ENCODE assay signal across 10 mouse cellular contexts in the genomic region with DNA sequence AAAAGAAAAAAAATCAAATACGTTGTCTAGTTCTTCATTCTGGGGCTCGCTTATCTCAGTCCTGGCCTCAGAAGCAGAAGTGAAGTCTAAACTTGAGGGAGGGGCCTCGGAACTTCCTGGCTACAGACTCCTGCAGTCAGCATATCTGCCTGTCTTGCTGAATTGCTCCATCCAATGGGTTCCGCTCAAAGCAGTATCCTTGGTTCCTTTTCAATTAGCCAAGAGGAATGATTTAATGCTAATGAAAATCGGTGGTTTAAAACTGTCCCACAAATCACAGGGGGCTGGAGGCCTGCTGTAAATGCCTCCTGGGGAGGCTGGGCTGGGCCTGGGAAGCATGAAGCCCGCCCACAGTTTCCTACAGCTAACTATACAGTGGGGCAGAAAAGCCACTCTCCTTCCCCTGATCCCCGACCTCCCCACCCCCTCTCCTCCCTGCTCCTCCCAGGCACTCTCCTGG. TPM values are rescaled to one million over a fixed set of nuclear protein-coding genes. Genes with fewer than 3 reads are reported as not detected.
DNase-seq lines count a peak whose midpoint lies in the region; ATAC-seq lines count a peak whose summit lies in the region.
"Had no signal": no experiment of that assay in that cellular context is flagged by ENCODE, and none has a peak within 500 bp of the region (broad histone marks: within the 10 kb centered on the region; RNA-seq: fewer than 3 reads in every experiment).

No protein-coding gene starts in this region.

- no peak overlapping the region for H3K9ac ChIP-seq in embryonic facial prominence, embryonic 14.5 days (ENCODE audit: low read depth, low read length)
- no peak overlapping the region for H3K9ac ChIP-seq in liver, embryonic 15.5 days

- no peaks in the 10 kb centered on the region for H3K36me3 ChIP-seq in embryonic facial prominence, embryonic 14.5 days (ENCODE audit: control insufficient read depth, insufficient read depth, low read length)
- no peaks in the 10 kb centered on the region for H3K36me3 ChIP-seq in embryonic facial prominence, embryonic 10.5 days (replicated peaks)
- H3K36me3 ChIP-seq in liver, embryonic 15.5 days (replicated peaks): no peaks in the 10 kb centered on the region

- 10% methylated on average over 7 of the region's 7 CpGs for WGBS in embryonic facial prominence, embryonic 14.5 days
- WGBS in embryonic facial prominence, embryonic 10.5 days: 9% methylated on average over 7 of the region's 7 CpGs
- WGBS in liver, embryonic 15.5 days (ENCODE audit: insufficient replicate concordance): 10% methylated on average over 7 of the region's 7 CpGs

- no peak overlapping the region for H3K4me2 ChIP-seq in embryonic facial prominence, embryonic 14.5 days (ENCODE audit: low read depth, low read length)
- H3K4me2 ChIP-seq in liver, embryonic 15.5 days: no peak overlapping the region

- no peak for ATAC-seq in embryonic facial prominence, embryonic 14.5 days (ENCODE audit: low read depth)
- ATAC-seq in liver, embryonic 15.5 days (ENCODE audit: insufficient read depth): peak; percentile 44; the same call in 1 of the 2 replicates

- H3K27me3 ChIP-seq in embryonic facial prominence, embryonic 14.5 days (replicated peaks; ENCODE audit: control insufficient read depth, insufficient read depth, low read length): no peaks in the 10 kb centered on the region
- H3K27me3 ChIP-seq in embryonic facial prominence, embryonic 10.5 days (replicated peaks; ENCODE audit: low read depth, poor library complexity, severe bottlenecking): peaks cover 13% of the 10 kb centered on the region
- no peaks in the 10 kb centered on the region for H3K27me3 ChIP-seq in liver, embryonic 15.5 days

- H3K9me3 ChIP-seq in embryonic facial prominence, embryonic 14.5 days (ENCODE audit: control insufficient read depth, low read length): no peaks in the 10 kb centered on the region
- H3K9me3 ChIP-seq in embryonic facial prominence, embryonic 10.5 days: no peaks in the 10 kb centered on the region
- H3K9me3 ChIP-seq in liver, embryonic 15.5 days (replicated peaks): no peaks in the 10 kb centered on the region

- H3K4me3 ChIP-seq in embryonic facial prominence, embryonic 14.5 days (ENCODE audit: low read depth, low read length): no peak overlapping the region
- no peak overlapping the region for H3K4me3 ChIP-seq in embryonic facial prominence, embryonic 10.5 days
- no peak overlapping the region for H3K4me3 ChIP-seq in liver, embryonic 15.5 days (replicated peaks)

- H3K27ac ChIP-seq in embryonic facial prominence, embryonic 14.5 days (replicated peaks; ENCODE audit: low read depth, low read length): no peak overlapping the region
- H3K27ac ChIP-seq in embryonic facial prominence, embryonic 10.5 days (replicated peaks): no peak overlapping the region
- no peak overlapping the region for H3K27ac ChIP-seq in liver, embryonic 15.5 days (replicated peaks)

- 0 out of 2 replicates have a peak, but pooled peaks cover 10% of the 10 kb centered on the region for H3K4me1 ChIP-seq in embryonic facial prominence, embryonic 14.5 days (ENCODE audit: control insufficient read depth, insufficient read depth, low read length)
- peaks cover 26% of the 10 kb centered on the region for H3K4me1 ChIP-seq in embryonic facial prominence, embryonic 10.5 days
- peaks cover 9% of the 10 kb centered on the region; the same call in 1 of the 2 replicates for H3K4me1 ChIP-seq in liver, embryonic 15.5 days (replicated peaks)

- peak; percentile 23 for DNase-seq in embryonic facial prominence, embryonic 14.5 days (ENCODE audit: low spot score)
- no peak for DNase-seq in embryonic facial prominence, embryonic 10.5 days (ENCODE audit: low spot score)
- DNase-seq in spleen, postnatal 36 days (ENCODE audit: low spot score in 2 of 2): peak; percentile 15 to 18
- no peak for DNase-seq in spleen, adult 18-20 months
- DNase-seq in MN1 (ENCODE audit: low spot score): no peak
- no peak for DNase-seq in adrenal gland, postnatal 14 days
- no peak for DNase-seq in right cerebral cortex, adult 2 months (ENCODE audit: low spot score in 2 of 2)
- DNase-seq: gastrocnemius, postnatal 10 days; right cerebral cortex, postnatal 14 days had no signal

RNA-seq across cellular contexts. Expression of gene Nav1, which starts 12.9 kb away (rescaled TPM):
- polyA plus RNA-seq in embryonic facial prominence, embryonic 14.5 days (2014; fragmentation: Nextera tagmentation; extraction: Ambion mirVana): 16.7 and 18.0 TPM in 2 replicates
- polyA plus RNA-seq in embryonic facial prominence, embryonic 10.5 days (2016; fragmentation: Nextera tagmentation; extraction: Ambion mirVana): 24.1 and 27.6 TPM in 2 replicates
- 1.0 and 1.2 TPM in 2 replicates for polyA plus RNA-seq in liver, embryonic 15.5 days (2015; fragmentation: Nextera tagmentation; extraction: Ambion mirVana)
- 20.6 and 24.8 TPM in 2 replicates for total RNA-seq in adrenal gland, postnatal 14 days (2021)

Comparison
In these comparisons a context has a peak if more than half of its experiments do, and no peak if none do; other contexts are left out.
1. DNase-seq: peak in embryonic facial prominence, embryonic 14.5 days (single experiment) and spleen, postnatal 36 days (2 of 2); none in embryonic facial prominence, embryonic 10.5 days (single experiment), spleen, adult 18-20 months (0 of 2), MN1 (single experiment), adrenal gland, postnatal 14 days (single experiment) and right cerebral cortex, adult 2 months (0 of 2).